Mouse (Mus musculus) stomach, postnatal 0 days (tissue): ENCODE measurements at regions not wholly inside any gene's neighbourhood (a gene's known extent, or its start where the extent isn't known, plus 50 kb on each side); places are given as distances from the start of the nearest gene placed in this dataset.

ENCODE experiments used
- CTCF ChIP-seq: IDR thresholded peaks from 2 replicates; pipeline ENCODE4 v1.5.1; 2016; ENCODE audit warnings: antibody characterized with exemption, low read depth, mild to moderate bottlenecking, moderate library complexity
- EP300 ChIP-seq: optimal IDR thresholded peaks from 2 replicates; pipeline ENCODE3; 2016; ENCODE audit warnings: antibody characterized with exemption

- TF ChIP-seq EP300, result no peak
- no peak for TF ChIP-seq CTCF
These were observed 57.5 kb downstream of the Tmem174 start for GRCm38 (mm10) chr13:98579731-98580130.
